Mouse (Mus musculus): ENCODE results near the gene Colec11. TPM values are rescaled to one million over a fixed set of nuclear protein-coding genes. Genes with fewer than 3 reads are reported as not detected.

Gene Colec11
- polyA plus RNA-seq, 1 experiment: 0.91 TPM

- 1% methylated on average over 23 of the region's 23 CpGs for whole genome bisulfite sequencing
- TF ChIP-seq CTCF (IDR thresholded peaks at IDR 0.05; ENCODE audit: insufficient read depth, low read length) (no peak), POLR2A (IDR thresholded peaks at IDR 0.05; ENCODE audit: borderline replicate concordance, extremely low read depth, low read depth, low read length) (no peak)
Observed at GRCm38 (mm10) chr12:28635058-28635534, 11.9 kb upstream of the Colec11 start.

DNA sequence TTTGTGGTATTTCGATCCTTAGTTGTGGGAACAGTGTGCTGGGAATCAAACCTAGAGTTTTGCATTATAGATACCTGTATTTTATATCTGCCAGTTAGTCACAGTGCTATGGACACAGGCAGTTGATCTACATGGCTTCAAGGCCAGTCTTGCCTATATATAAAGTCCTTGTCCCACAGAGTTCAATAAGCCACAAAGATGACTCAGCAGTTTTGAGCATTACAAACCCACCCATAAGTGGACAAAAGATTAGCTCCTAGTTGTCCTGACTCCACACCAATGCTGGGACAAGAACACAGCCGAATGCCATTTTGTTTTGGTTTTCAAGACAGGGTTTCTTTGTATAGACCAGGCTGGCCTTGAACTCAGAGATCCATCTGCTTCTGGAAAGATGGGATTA lies 5.3 kb upstream of the Colec11 start:
- no peak for DNase-seq
- WGBS: 92% methylated on average over 2 of the region's 2 CpGs

More at GRCm38 (mm10) chr12:28635058-28635534, 11.9 kb upstream of the Colec11 start:
- Histone ChIP-seq H3K4me3 (replicated peaks; ENCODE audit: extremely low read depth, low read depth, low read length) (peak overlapping the region; percentile 61), H3K4me1 (ENCODE audit: control insufficient read depth, insufficient read depth, low read length) (peaks cover 2% of the 10 kb centered on the region; the same call in 1 of the 2 replicates)
- no peak for DNase-seq

GRCm38 (mm10) chr12:28627092-28627491 lies 3.9 kb upstream of the Colec11 start:
- TF ChIP-seq POLR2A (IDR thresholded peaks at IDR 0.05; ENCODE audit: borderline replicate concordance, extremely low read depth, low read depth, low read length): no peak
- TF ChIP-seq CTCF (IDR thresholded peaks at IDR 0.05; ENCODE audit: insufficient read depth, low read length): no peak
- H3K4me3 ChIP-seq (replicated peaks; ENCODE audit: extremely low read depth, low read depth, low read length): no peak overlapping the region
- no peaks in the 10 kb centered on the region for H3K4me1 ChIP-seq (ENCODE audit: control insufficient read depth, insufficient read depth, low read length)
- WGBS: 54% methylated on average over 4 of the region's 4 CpGs
- no peak for DNase-seq

More for the DNA sequence above, 5.3 kb upstream of the Colec11 start:
- no peaks in the 10 kb centered on the region for H3K4me1 ChIP-seq (ENCODE audit: control insufficient read depth, insufficient read depth, low read length)
- no peak overlapping the region for H3K4me3 ChIP-seq (replicated peaks; ENCODE audit: extremely low read depth, low read depth, low read length)
- TF ChIP-seq CTCF (IDR thresholded peaks at IDR 0.05; ENCODE audit: insufficient read depth, low read length) (no peak), POLR2A (IDR thresholded peaks at IDR 0.05; ENCODE audit: borderline replicate concordance, extremely low read depth, low read depth, low read length) (no peak)

DNA sequence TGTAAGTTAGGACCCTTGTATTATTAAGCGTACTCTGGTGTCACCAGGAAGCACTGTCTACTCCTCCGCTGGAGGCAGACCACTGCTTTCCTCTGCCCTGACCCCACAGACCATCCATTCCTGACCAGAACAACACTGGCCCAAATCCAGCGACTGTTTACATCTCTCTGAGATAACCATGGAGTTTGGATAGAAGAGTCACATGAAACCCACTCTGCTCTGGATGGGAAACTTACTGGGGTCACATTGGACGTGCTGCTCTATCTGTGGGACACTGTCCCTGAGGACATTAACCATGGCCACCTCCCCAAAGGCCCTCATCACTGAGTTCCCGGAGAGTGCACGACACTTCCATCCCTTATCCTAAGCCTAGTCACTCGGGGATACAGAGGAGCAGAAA lies 2.2 kb upstream of the Colec11 start:
- WGBS: 63% methylated on average over 7 of the region's 7 CpGs
- TF ChIP-seq CTCF (IDR thresholded peaks at IDR 0.05; ENCODE audit: insufficient read depth, low read length) (no peak), POLR2A (IDR thresholded peaks at IDR 0.05; ENCODE audit: borderline replicate concordance, extremely low read depth, low read depth, low read length) (no peak)
- Histone ChIP-seq H3K4me1 (ENCODE audit: control insufficient read depth, insufficient read depth, low read length) (no peaks in the 10 kb centered on the region), H3K4me3 (replicated peaks; ENCODE audit: extremely low read depth, low read depth, low read length) (no peak overlapping the region)
- DNase-seq: no peak

- no peak overlapping the region for H3K4me3 ChIP-seq (replicated peaks; ENCODE audit: extremely low read depth, low read depth, low read length)
- DNase-seq: no peak
- H3K4me1 ChIP-seq (ENCODE audit: control insufficient read depth, insufficient read depth, low read length): no peaks in the 10 kb centered on the region
- TF ChIP-seq POLR2A (IDR thresholded peaks at IDR 0.05; ENCODE audit: borderline replicate concordance, extremely low read depth, low read depth, low read length) (no peak), CTCF (IDR thresholded peaks at IDR 0.05; ENCODE audit: insufficient read depth, low read length) (no peak)
- 73% methylated on average over 2 of the region's 2 CpGs for WGBS
Observed at GRCm38 (mm10) chr12:28624251-28624650, 1.1 kb upstream of the Colec11 start.

- no peaks in the 10 kb centered on the region for H3K4me1 ChIP-seq (ENCODE audit: control insufficient read depth, insufficient read depth, low read length)
- no peak overlapping the region for H3K4me3 ChIP-seq (replicated peaks; ENCODE audit: extremely low read depth, low read depth, low read length)
- TF ChIP-seq POLR2A (IDR thresholded peaks at IDR 0.05; ENCODE audit: borderline replicate concordance, extremely low read depth, low read depth, low read length) (no peak), CTCF (IDR thresholded peaks at IDR 0.05; ENCODE audit: insufficient read depth, low read length) (no peak)
- no peak for DNase-seq
- 77% methylated on average over 1 of the region's 1 CpGs for WGBS
Observed at GRCm38 (mm10) chr12:28622641-28623040, 536 bp downstream of the Colec11 start.

GRCm38 (mm10) chr12:28622167-28622532 lies 1.0 kb downstream of the Colec11 start:
- no peak for DNase-seq
- Histone ChIP-seq H3K4me3 (replicated peaks; ENCODE audit: extremely low read depth, low read depth, low read length) (no peak overlapping the region), H3K4me1 (ENCODE audit: control insufficient read depth, insufficient read depth, low read length) (no peaks in the 10 kb centered on the region)
- TF ChIP-seq CTCF (IDR thresholded peaks at IDR 0.05; ENCODE audit: insufficient read depth, low read length): no peak
- no peak for TF ChIP-seq POLR2A (IDR thresholded peaks at IDR 0.05; ENCODE audit: borderline replicate concordance, extremely low read depth, low read depth, low read length)
- 37% methylated on average over 5 of the region's 5 CpGs for WGBS

DNA sequence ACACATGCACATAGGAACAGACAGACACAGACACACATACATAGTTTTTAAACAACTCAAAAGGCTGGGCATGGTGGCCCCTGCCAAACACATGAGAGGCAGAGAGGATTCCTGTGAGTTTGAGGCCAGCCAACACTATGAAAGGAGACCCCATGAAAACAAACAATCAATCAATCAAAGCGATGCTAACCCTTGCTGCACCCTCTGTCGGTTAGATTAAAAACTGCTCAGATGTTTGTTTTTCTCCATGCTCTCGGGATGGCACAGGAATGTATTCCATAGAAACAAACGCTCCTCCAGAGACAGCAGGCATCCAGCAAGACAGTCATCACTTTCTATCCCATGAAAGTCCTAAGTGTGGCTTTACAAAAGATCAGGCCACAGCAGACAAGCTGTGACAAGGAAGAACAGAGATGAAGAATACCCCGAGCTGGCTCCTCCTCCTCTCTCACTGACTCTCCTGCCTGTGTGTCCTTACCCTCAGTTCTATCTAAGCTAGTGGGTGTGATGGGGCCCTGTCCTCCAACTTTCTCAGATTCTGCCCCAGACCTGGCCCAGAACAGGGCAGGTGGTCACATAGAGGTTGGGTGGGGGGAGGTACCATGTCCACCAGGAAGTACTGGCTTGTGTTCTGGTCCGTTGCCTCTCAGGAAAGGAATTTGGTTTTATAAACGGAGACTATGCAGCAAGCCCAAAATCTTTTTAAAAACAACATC lies 1.6 kb downstream of the Colec11 start:
- no peak for DNase-seq
- WGBS: 10% methylated on average over 7 of the region's 7 CpGs
- Histone ChIP-seq H3K4me3 (replicated peaks; ENCODE audit: extremely low read depth, low read depth, low read length) (no peak overlapping the region), H3K4me1 (ENCODE audit: control insufficient read depth, insufficient read depth, low read length) (no peaks in the 10 kb centered on the region)
- TF ChIP-seq CTCF (IDR thresholded peaks at IDR 0.05; ENCODE audit: insufficient read depth, low read length) (no peak), POLR2A (IDR thresholded peaks at IDR 0.05; ENCODE audit: borderline replicate concordance, extremely low read depth, low read depth, low read length) (no peak)

DNA sequence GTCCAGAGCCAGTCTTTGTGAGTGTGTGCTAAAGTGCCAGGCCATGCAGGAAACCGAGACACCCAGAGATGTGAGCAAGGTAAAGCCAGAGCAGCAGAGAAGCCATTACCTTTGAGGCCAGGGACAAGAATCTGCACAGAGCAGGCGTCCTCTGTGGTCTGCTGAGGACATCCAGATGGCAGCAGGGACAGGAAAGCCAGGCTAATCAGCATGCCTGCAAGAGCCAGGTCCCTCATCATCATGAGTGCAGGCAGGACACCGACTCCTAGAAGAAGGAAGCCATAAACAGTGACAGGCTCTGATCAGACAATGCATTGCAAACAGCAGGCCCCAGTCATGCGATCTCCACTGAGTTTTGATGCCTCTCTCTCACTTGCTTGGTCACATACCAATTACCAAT lies 5.9 kb downstream of the Colec11 start:
- Histone ChIP-seq H3K4me1 (ENCODE audit: control insufficient read depth, insufficient read depth, low read length) (no peaks in the 10 kb centered on the region), H3K4me3 (replicated peaks; ENCODE audit: extremely low read depth, low read depth, low read length) (no peak overlapping the region)
- 59% methylated on average over 4 of the region's 4 CpGs for WGBS
- no peak for DNase-seq
- no peak for TF ChIP-seq CTCF (IDR thresholded peaks at IDR 0.05; ENCODE audit: insufficient read depth, low read length)
- no peak for TF ChIP-seq POLR2A (IDR thresholded peaks at IDR 0.05; ENCODE audit: borderline replicate concordance, extremely low read depth, low read depth, low read length)

DNA sequence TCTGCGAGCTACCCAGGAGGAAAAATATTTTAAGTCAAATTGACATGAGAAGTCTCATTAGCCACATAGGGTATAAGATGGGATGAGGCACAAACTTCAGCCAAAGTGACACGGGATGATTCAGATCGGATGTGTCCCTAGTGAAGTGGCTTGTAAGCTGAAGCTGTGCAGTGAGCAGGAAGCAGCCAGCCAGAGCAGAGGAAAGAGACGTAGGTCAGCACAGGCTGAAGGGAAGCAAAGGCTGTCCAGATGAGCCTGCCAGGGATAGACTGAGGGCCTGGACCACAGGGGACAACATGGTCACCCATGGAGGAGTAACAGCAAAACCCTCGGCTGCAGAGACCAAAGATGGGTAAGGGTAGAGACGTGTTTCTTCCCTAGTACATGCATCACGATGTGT lies 8.8 kb downstream of the Colec11 start:
- no peak for DNase-seq
- WGBS: 59% methylated on average over 7 of the region's 7 CpGs
- TF ChIP-seq CTCF (IDR thresholded peaks at IDR 0.05; ENCODE audit: insufficient read depth, low read length) (no peak), POLR2A (IDR thresholded peaks at IDR 0.05; ENCODE audit: borderline replicate concordance, extremely low read depth, low read depth, low read length) (no peak)
- Histone ChIP-seq H3K4me3 (replicated peaks; ENCODE audit: extremely low read depth, low read depth, low read length) (no peak overlapping the region), H3K4me1 (ENCODE audit: control insufficient read depth, insufficient read depth, low read length) (no peaks in the 10 kb centered on the region)

Data from lung, adult 2 months (tissue).